Mouse (Mus musculus) heart, adult 2 months (tissue): ENCODE results near the gene Dcst1.

Experiments used
- CTCF ChIP-seq: fragments of 200-600 bp; IDR thresholded peaks from 2 replicates; pipeline ENCODE4 v1.8.1; 2022; ENCODE audit warnings: antibody characterized with exemption, mild to moderate bottlenecking, moderate library complexity
- POLR2A ChIP-seq: fragments of 200-500 bp; IDR thresholded peaks from 2 replicates; pipeline ENCODE4 v1.6.1; 2011; ENCODE audit warnings: mild to moderate bottlenecking, low read depth, low read length, control low read depth; ENCODE audit not compliant: insufficient read depth

- TF ChIP-seq CTCF (no peak), POLR2A (no peak)
Observed at GRCm38 (mm10) chr3:89360237-89360636, 4.8 kb downstream of the Dcst1 start.
